Mouse (Mus musculus) brown adipose tissue, adult 24 weeks (tissue): Measurements from ENCODE around the gene Gm20772. TPM values are rescaled to one million over a fixed set of nuclear protein-coding genes. Genes with fewer than 3 reads are reported as not detected.
"Not testable (repeated sequence)": the region's sequence is repeated elsewhere in the genome, so short reads cannot be mapped to it uniquely, and the experiment has no call there.

Source experiments
- H3K27ac ChIP-seq: fragments of 200-500 bp; replicated peaks from 2 replicates; pipeline ENCODE4 v1.5.1; 2012; ENCODE audit warnings: low read depth, mild to moderate bottlenecking, low read length
- H3K4me1 ChIP-seq: fragments of 200-500 bp; 2 replicates; pipeline ENCODE4 v1.6.1; 2012; ENCODE audit warnings: low read length, mixed read lengths; ENCODE audit not compliant: control insufficient read depth, insufficient read depth, insufficient read length
- H3K4me3 ChIP-seq: fragments of 200-500 bp; 2 replicates; pipeline ENCODE4 v1.5.1; 2012; ENCODE audit warnings: low read depth, mild to moderate bottlenecking, low read length, moderate library complexity; ENCODE audit not compliant: insufficient read depth
- polyA plus RNA-seq: library from polyadenylated mRNA; stranded (reverse); fragments of >200 nt; gene quantifications from 2 replicates; pipeline ENCODE4 v1.2.4, GENCODE M21; 2012; ENCODE audit not compliant: missing spikeins, insufficient read depth, insufficient read length

Gm20772 gene
- polyA plus RNA-seq, result not detected in 2 replicates

DNA sequence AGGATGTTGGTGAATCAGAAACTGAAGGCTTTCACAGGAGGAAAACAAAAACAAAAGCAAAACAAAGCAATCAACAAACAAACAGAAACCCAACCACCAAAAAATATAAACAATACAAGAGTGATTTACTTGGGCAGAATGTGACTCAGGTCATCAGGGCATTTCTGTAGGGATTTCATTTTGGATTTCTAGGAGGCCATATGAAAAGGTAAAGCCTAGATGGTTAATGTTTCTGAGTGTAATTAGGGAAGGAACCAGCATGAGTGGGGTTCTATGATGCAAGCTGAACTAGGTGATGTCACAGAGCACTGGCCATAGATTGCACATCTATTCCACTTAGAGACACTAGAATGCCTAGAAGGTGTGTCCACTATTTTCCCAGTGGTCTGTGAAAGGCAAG lies at the start of gene Gm20772, which contains the start of gene Gm20831:
Gene Gm20772, plus strand, starts transcription at position 301 of the 400 bp plus-strand sequence.
Gene Gm20831, plus strand, starts transcription at position 301 of the 400 bp plus-strand sequence.
- H3K4me3 ChIP-seq, H3K27ac ChIP-seq, H3K4me1 ChIP-seq: not testable (repeated sequence)

DNA sequence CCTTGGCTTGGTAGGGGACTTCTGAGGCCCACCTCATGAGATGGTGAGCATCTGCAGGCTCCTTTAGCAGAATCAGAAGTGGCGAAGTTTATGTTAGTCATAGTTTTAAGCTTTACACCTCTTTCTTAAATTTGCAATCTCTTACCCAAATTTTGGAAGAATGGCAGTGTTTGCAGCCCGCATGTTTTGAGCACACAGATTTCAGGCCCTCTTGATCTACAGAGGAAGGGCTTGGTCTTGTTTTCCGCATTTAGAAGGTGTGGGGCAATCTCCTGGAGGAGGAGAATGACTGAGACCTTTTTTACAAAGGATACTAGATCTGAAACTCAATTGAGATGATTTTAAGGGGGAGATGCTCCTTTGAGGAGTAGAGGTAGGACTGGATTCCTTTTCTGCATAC lies 28.4 kb upstream of the Gm20772 start, which contains the start of gene Gm21904:
Gene Gm21904, minus strand, starts transcription at position 101 of the 400 bp plus-strand sequence.
- H3K27ac ChIP-seq, H3K4me1 ChIP-seq, H3K4me3 ChIP-seq: not testable (repeated sequence)

Other genes with a start within 250 kb of the Gm20772 start
- not detected in 2 replicates for gene Gm21904, start 28.5 kb upstream of the Gm20772 start, polyA plus RNA-seq
- gene Gm20831, start within 50 bp of the Gm20772 start, polyA plus RNA-seq, result not detected in 2 replicates
- gene Srsy, start 62.6 kb downstream of the Gm20772 start, polyA plus RNA-seq, result not detected in 2 replicates
- not detected in 2 replicates for gene Gm21764, start 187.1 kb downstream of the Gm20772 start, polyA plus RNA-seq
- not detected in 2 replicates for gene Ssty1, start 214.4 kb downstream of the Gm20772 start, polyA plus RNA-seq